Mouse (Mus musculus) intestine, postnatal 0 days (tissue): ENCODE measurements around the gene Mymx. TPM values are rescaled to one million over a fixed set of nuclear protein-coding genes. Genes with fewer than 3 reads are reported as not detected.

Experiments used
- ATAC-seq: fragments of 200-750 bp; cut with Nextera tagmentation; 2 replicates; pipeline ENCODE4 v1.8.0; 2017; ENCODE audit warnings: mild to moderate bottlenecking, moderate TSS enrichment, moderate library complexity
- H3K27ac ChIP-seq: fragments of 300-500 bp; sonication (generic); 2 replicates; pipeline ENCODE4 v1.5.1; 2014; ENCODE audit warnings: mild to moderate bottlenecking, low read depth, low read length, moderate library complexity
- H3K27me3 ChIP-seq: fragments of 300-500 bp; sonication (generic); replicated peaks from 2 replicates; pipeline ENCODE4 v1.6.1; 2014; ENCODE audit warnings: low read length, mixed read lengths; ENCODE audit not compliant: control insufficient read depth, insufficient read depth
- H3K36me3 ChIP-seq: fragments of 300-500 bp; sonication (generic); 2 replicates; pipeline ENCODE4 v1.6.1; 2014; ENCODE audit warnings: mild to moderate bottlenecking, moderate library complexity; ENCODE audit not compliant: control insufficient read depth, insufficient read depth
- H3K4me1 ChIP-seq: fragments of 300-500 bp; sonication (generic); replicated peaks from 2 replicates; pipeline ENCODE4 v1.6.1; 2014; ENCODE audit warnings: antibody characterized with exemption, low read length, mixed read lengths; ENCODE audit not compliant: control insufficient read depth, insufficient read depth
- H3K4me2 ChIP-seq: fragments of 300-500 bp; sonication (generic); replicated peaks from 2 replicates; pipeline ENCODE4 v1.6.1; 2014; ENCODE audit warnings: low read depth, mild to moderate bottlenecking, moderate library complexity
- H3K4me3 ChIP-seq: fragments of 300-500 bp; sonication (generic); 2 replicates; pipeline ENCODE4 v1.5.1; 2014; ENCODE audit warnings: low read depth, low read length
- H3K9ac ChIP-seq: fragments of 300-500 bp; sonication (generic); 2 replicates; pipeline ENCODE4 v1.6.1; 2014; ENCODE audit warnings: mild to moderate bottlenecking, low read depth, low read length
- H3K9me3 ChIP-seq: fragments of 300-500 bp; sonication (generic); 2 replicates; pipeline ENCODE4 v1.6.1; 2016; ENCODE audit warnings: mixed run types; ENCODE audit not compliant: control insufficient read depth
- CTCF ChIP-seq: sonication (generic); IDR thresholded peaks from 2 replicates; pipeline ENCODE4 v1.5.1; 2016; ENCODE audit warnings: low read depth, mild to moderate bottlenecking, control low read depth, antibody characterized with exemption, moderate library complexity
- WGBS: fragments of 180-500 bp; shearing (Covaris S2); extraction: QIAGEN DNeasy Blood & Tissue Kit; methylation state at CpG from one replicate; pipeline ENCODE4 v1.1.7; 2014; 5-methylcytosine and 5-hydroxymethylcytosine counted together
- polyA plus RNA-seq: library from polyadenylated mRNA; unstranded; fragments of >200 nt; fragmentation: Nextera tagmentation; extraction: Ambion mirVana; gene quantifications from 2 replicates; pipeline ENCODE4 v1.2.1, GENCODE M21; 2015

Mymx gene
- polyA plus RNA-seq, 1 experiment from 2014 or later, result 0.34 TPM

GRCm38 (mm10) chr17:45563216-45563615 lies 38.7 kb downstream of the Mymx start:
- Histone ChIP-seq H3K9me3 (no peaks in the 10 kb centered on the region), H3K27ac (no peak overlapping the region), H3K36me3 (peaks cover 29% of the 10 kb centered on the region), H3K4me1 (no peaks in the 10 kb centered on the region), H3K4me2 (no peak overlapping the region), H3K4me3 (no peak overlapping the region), H3K27me3 (no peaks in the 10 kb centered on the region), H3K9ac (no peak overlapping the region)
- 71% methylated on average over 12 of the region's 12 CpGs for WGBS
- no peak for TF ChIP-seq CTCF
- ATAC-seq, result no peak

- no peaks in the 10 kb centered on the region for H3K27me3 ChIP-seq
- no peak overlapping the region for H3K27ac ChIP-seq
- WGBS, result 87% methylated on average over 15 of the region's 15 CpGs
- H3K4me1 ChIP-seq, result peaks cover 3% of the 10 kb centered on the region; the same call in 1 of the 2 replicates
- TF ChIP-seq CTCF, result no peak
- no peak for ATAC-seq
- H3K9me3 ChIP-seq, result no peaks in the 10 kb centered on the region
- peaks cover 9% of the 10 kb centered on the region; the same call in 1 of the 2 replicates for H3K36me3 ChIP-seq
- H3K4me2 ChIP-seq, result no peak overlapping the region
- H3K4me3 ChIP-seq, result no peak overlapping the region
- H3K9ac ChIP-seq, result no peak overlapping the region
These were observed 42.0 kb downstream of the Mymx start for GRCm38 (mm10) chr17:45559732-45560525.

GRCm38 (mm10) chr17:45557998-45558862 lies 43.7 kb downstream of the Mymx start:
- WGBS, result 76% methylated on average over 15 of the region's 16 CpGs
- Histone ChIP-seq H3K36me3 (peaks cover 9% of the 10 kb centered on the region; the same call in 1 of the 2 replicates), H3K27me3 (no peaks in the 10 kb centered on the region), H3K4me2 (no peak overlapping the region), H3K27ac (no peak overlapping the region), H3K4me1 (peaks cover 3% of the 10 kb centered on the region; the same call in 1 of the 2 replicates), H3K4me3 (no peak overlapping the region), H3K9me3 (no peaks in the 10 kb centered on the region), H3K9ac (no peak overlapping the region)
- TF ChIP-seq CTCF, result no peak
- ATAC-seq, result no peak

GRCm38 (mm10) chr17:45557246-45557824 lies 44.6 kb downstream of the Mymx start:
- Histone ChIP-seq H3K27ac (no peak overlapping the region), H3K36me3 (peaks cover 9% of the 10 kb centered on the region; the same call in 1 of the 2 replicates), H3K4me1 (peaks cover 3% of the 10 kb centered on the region; the same call in 1 of the 2 replicates), H3K4me2 (no peak overlapping the region; the same call in 1 of the 2 replicates), H3K27me3 (0 out of 2 replicates have a peak, but pooled peaks cover 6% of the 10 kb centered on the region), H3K9me3 (no peaks in the 10 kb centered on the region), H3K4me3 (no peak overlapping the region), H3K9ac (no peak overlapping the region)
- no peak for ATAC-seq
- WGBS, result 64% methylated on average over 7 of the region's 7 CpGs
- no peak for TF ChIP-seq CTCF

GRCm38 (mm10) chr17:45556514-45557245 lies 45.2 kb downstream of the Mymx start:
- TF ChIP-seq CTCF, result no peak
- no peak for ATAC-seq
- 59% methylated on average over 3 of the region's 3 CpGs for WGBS
- Histone ChIP-seq H3K27ac (no peak overlapping the region), H3K4me1 (peaks cover 3% of the 10 kb centered on the region; the same call in 1 of the 2 replicates), H3K9ac (peak overlapping the region; percentile 62; the same call in 1 of the 2 replicates), H3K4me2 (peak overlapping the region; percentile 94), H3K4me3 (peak overlapping the region; percentile 65), H3K27me3 (peaks cover 6% of the 10 kb centered on the region; the same call in 1 of the 2 replicates), H3K9me3 (no peaks in the 10 kb centered on the region), H3K36me3 (peaks cover 9% of the 10 kb centered on the region; the same call in 1 of the 2 replicates)
